Mouse (Mus musculus): Measurements from ENCODE around the gene F12.
"Not testable (repeated sequence)": the region's sequence is repeated elsewhere in the genome, so short reads cannot be mapped to it uniquely, and the experiment has no call there.

The F12 gene

GRCm38 (mm10) chr13:55449679-55450441 is 23.3 kb upstream of the F12 start:
- peak; percentile 80 for DNase-seq

GRCm38 (mm10) chr13:55449205-55449604 is 22.6 kb upstream of the F12 start:
- peak; percentile 49 for DNase-seq

- DNase-seq = no peak
These were observed 21.5 kb upstream of the F12 start for GRCm38 (mm10) chr13:55448131-55448530.

- peak; percentile 72 for DNase-seq
These were observed 20.9 kb upstream of the F12 start for GRCm38 (mm10) chr13:55447543-55447943.

- DNase-seq = no peak
These were observed 20.0 kb upstream of the F12 start for GRCm38 (mm10) chr13:55446483-55447105.

- peak; percentile 70 for DNase-seq
These were observed 18.9 kb upstream of the F12 start for GRCm38 (mm10) chr13:55445361-55446091.

GRCm38 (mm10) chr13:55444937-55445315 is 18.3 kb upstream of the F12 start, which contains the start of gene Grk6:
Grk6 (plus strand) TSS chr13:55445072.
- DNase-seq = peak; percentile 99

- no peak for DNase-seq
These were observed 17.8 kb upstream of the F12 start for GRCm38 (mm10) chr13:55444286-55444936.

GRCm38 (mm10) chr13:55443799-55444285 is 17.2 kb upstream of the F12 start:
- DNase-seq = no peak

GRCm38 (mm10) chr13:55437111-55437629 is 10.6 kb upstream of the F12 start:
- not testable (repeated sequence) for DNase-seq

- DNase-seq = peak; percentile 74
These were observed 5.5 kb upstream of the F12 start for GRCm38 (mm10) chr13:55431889-55432685.

- DNase-seq = no peak
These were observed 4.0 kb upstream of the F12 start for GRCm38 (mm10) chr13:55430566-55430965.

- no peak for DNase-seq
These were observed 2.8 kb upstream of the F12 start for GRCm38 (mm10) chr13:55429226-55429888.

GRCm38 (mm10) chr13:55420933-55421800 is 5.4 kb downstream of the F12 start:
- peak; percentile 89 for DNase-seq

GRCm38 (mm10) chr13:55420018-55420932 is 6.3 kb downstream of the F12 start:
- no peak for DNase-seq

GRCm38 (mm10) chr13:55419142-55419541 is 7.5 kb downstream of the F12 start:
- no peak for DNase-seq

GRCm38 (mm10) chr13:55418004-55418403 is 8.6 kb downstream of the F12 start:
- DNase-seq = peak; percentile 93

GRCm38 (mm10) chr13:55414743-55415380 is 11.7 kb downstream of the F12 start, which contains the start of gene Pfn3:
Pfn3 (minus strand) TSS chr13:55415232.
- no peak for DNase-seq

GRCm38 (mm10) chr13:55413333-55413732 is 13.3 kb downstream of the F12 start:
- no peak for DNase-seq
